Mouse (Mus musculus) heart, postnatal 0 days (tissue): Measurements from ENCODE around the gene Igf1r. TPM values are rescaled to one million over a fixed set of nuclear protein-coding genes. Genes with fewer than 3 reads are reported as not detected.
A peak's percentile ranks its signal among the peaks of the same experiment; 100 is the strongest.

ENCODE experiments used
- ATAC-seq: fragments of 200-750 bp; cut with Nextera tagmentation; 2 replicates; pipeline ENCODE4 v1.8.0; 2017; ENCODE audit warnings: low read depth, moderate number of reproducible peaks, moderate library complexity; ENCODE audit not compliant: insufficient read depth
- DNase-seq: peaks from one replicate; pipeline ENCODE4 v3.0.0-alpha.2; 2016; ENCODE audit warnings: low spot score
- H3K27ac ChIP-seq: fragments of 300-500 bp; sonication (generic); 2 replicates; pipeline ENCODE4 v1.5.1; 2014; ENCODE audit warnings: low read depth, mild to moderate bottlenecking
- H3K27me3 ChIP-seq: fragments of 300-500 bp; sonication (generic); 2 replicates; pipeline ENCODE4 v1.6.1; 2014; ENCODE audit warnings: low read length, mixed read lengths; ENCODE audit not compliant: control insufficient read depth, insufficient read depth
- H3K36me3 ChIP-seq: fragments of 300-500 bp; sonication (generic); replicated peaks from 2 replicates; pipeline ENCODE4 v1.6.1; 2014; ENCODE audit warnings: low read length, mixed read lengths; ENCODE audit not compliant: control insufficient read depth, insufficient read depth
- H3K4me1 ChIP-seq: fragments of 300-500 bp; sonication (generic); 2 replicates; pipeline ENCODE4 v1.6.1; 2014; ENCODE audit warnings: antibody characterized with exemption; ENCODE audit not compliant: control insufficient read depth, insufficient read depth
- H3K4me2 ChIP-seq: fragments of 300-500 bp; sonication (generic); 2 replicates; pipeline ENCODE4 v1.6.1; 2014; ENCODE audit warnings: low read depth, mild to moderate bottlenecking, low read length, moderate library complexity
- H3K4me3 ChIP-seq: fragments of 300-500 bp; sonication (generic); 2 replicates; pipeline ENCODE4 v1.5.1; 2014; ENCODE audit warnings: low read depth, low read length
- H3K9ac ChIP-seq: fragments of 300-500 bp; sonication (generic); replicated peaks from 2 replicates; pipeline ENCODE4 v1.6.1; 2014; ENCODE audit warnings: low read depth, low read length, mixed read lengths
- H3K9me3 ChIP-seq: fragments of 300-500 bp; sonication (generic); replicated peaks from 2 replicates; pipeline ENCODE4 v1.6.1; 2016; ENCODE audit warnings: low read length; ENCODE audit not compliant: control insufficient read depth
- CTCF ChIP-seq: IDR thresholded peaks from 2 replicates; pipeline ENCODE4 v1.5.1; 2016; ENCODE audit warnings: antibody characterized with exemption, control low read depth, low read depth
- EP300 ChIP-seq: IDR thresholded peaks from 2 replicates; pipeline ENCODE4 v1.6.1; 2016; ENCODE audit warnings: antibody characterized with exemption, low read depth
- WGBS: fragments of 180-500 bp; shearing (Covaris S2); extraction: QIAGEN DNeasy Blood & Tissue Kit; methylation state at CpG from one replicate; pipeline ENCODE4 v1.1.7; 2014; 5-methylcytosine and 5-hydroxymethylcytosine counted together
- polyA plus RNA-seq: library from polyadenylated mRNA; unstranded; fragments of >200 nt; fragmentation: Nextera tagmentation; extraction: Ambion mirVana; gene quantifications from 2 replicates; pipeline ENCODE4 v1.2.1, GENCODE M21; 2015
- total RNA-seq: library from RNA; depleted of rRNA; stranded (reverse); fragments of >200 nt; gene quantifications from 2 replicates; pipeline ENCODE4 v1.2.3, GENCODE M21; 2014; ENCODE audit warnings: low replicate concordance

Gene Igf1r
- total and polyA plus RNA-seq, 2 experiments from 2014 or later, result 8.8 to 41.8 TPM

DNA sequence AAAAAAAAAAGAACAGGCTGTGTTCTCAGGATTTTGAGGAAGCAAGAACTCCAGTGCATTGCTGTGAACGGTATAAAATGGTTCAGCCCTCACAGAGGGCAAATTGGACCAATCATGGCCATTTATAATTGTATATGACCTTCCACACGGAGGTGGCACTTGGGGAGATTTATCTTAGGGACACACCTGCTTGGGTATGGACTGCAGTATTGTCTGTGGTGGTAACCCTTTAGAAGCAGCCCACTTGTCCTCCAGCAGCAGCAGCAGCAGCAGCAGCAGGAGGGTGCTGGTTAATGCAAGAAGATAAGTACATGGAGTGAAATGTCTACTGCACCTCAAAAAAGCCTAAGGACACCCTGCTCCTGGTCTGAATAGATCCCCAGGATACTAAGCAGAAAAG lies 86.9 kb downstream of the Igf1r start:
- TF ChIP-seq EP300, result no peak
- no peak for TF ChIP-seq CTCF
- ATAC-seq (no peak), DNase-seq (no peak)
- Histone ChIP-seq H3K27ac (no peak overlapping the region), H3K9ac (no peak overlapping the region), H3K4me1 (0 out of 2 replicates have a peak, but pooled peaks cover 3% of the 10 kb centered on the region), H3K4me3 (no peak overlapping the region), H3K4me2 (no peak overlapping the region), H3K9me3 (no peaks in the 10 kb centered on the region), H3K27me3 (no peaks in the 10 kb centered on the region), H3K36me3 (0 out of 2 replicates have a peak, but pooled peaks cover 5% of the 10 kb centered on the region)
- WGBS, result 55% methylated on average over 2 of the region's 2 CpGs

DNA sequence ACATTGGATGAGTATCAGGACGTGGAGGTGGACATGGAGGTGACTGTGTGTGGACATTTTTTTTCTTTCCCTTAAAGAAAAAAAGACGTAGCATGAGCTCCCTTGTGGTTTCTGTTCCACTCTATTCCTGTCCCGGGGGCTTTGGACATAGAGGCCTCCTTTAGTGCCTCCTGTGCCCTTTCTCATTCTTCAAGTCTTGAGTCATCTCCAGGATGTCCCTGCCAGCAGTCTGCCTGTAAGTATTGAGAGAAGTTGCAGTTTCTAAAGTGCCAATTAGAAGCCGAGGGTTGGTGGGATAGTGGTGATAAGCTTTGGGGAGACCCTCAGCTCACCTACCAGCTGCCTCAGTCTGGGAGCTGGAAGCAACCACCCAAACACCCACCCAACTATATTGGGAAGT lies 92.0 kb downstream of the Igf1r start:
- Histone ChIP-seq H3K4me2 (no peak overlapping the region), H3K36me3 (0 out of 2 replicates have a peak, but pooled peaks cover 5% of the 10 kb centered on the region), H3K27ac (no peak overlapping the region), H3K9ac (no peak overlapping the region), H3K9me3 (no peaks in the 10 kb centered on the region), H3K27me3 (no peaks in the 10 kb centered on the region), H3K4me1 (peaks cover 9% of the 10 kb centered on the region), H3K4me3 (no peak overlapping the region)
- WGBS, result 44% methylated on average over 4 of the region's 4 CpGs
- TF ChIP-seq EP300 (no peak), CTCF (no peak)
- DNase-seq (no peak), ATAC-seq (no peak)

DNA sequence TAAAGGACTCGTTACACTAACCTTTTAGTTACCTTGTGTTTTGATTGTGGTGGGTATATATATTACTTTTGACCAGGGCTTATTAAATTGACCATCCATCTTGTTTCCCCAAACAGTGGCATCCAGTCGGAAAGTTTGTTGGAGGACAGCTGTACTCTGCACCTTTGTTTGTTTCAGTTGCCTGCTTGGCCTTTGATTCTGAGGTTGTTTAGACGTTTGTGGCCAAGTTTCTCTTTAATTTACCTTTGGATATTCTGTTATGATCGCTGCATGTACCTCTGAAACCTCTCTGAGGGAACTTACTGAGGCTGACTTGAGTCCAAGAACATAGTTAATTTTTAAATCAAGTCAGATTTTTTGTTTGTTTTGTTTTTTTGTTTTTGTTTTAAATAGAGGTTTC lies 94.5 kb downstream of the Igf1r start:
- Histone ChIP-seq H3K27ac (no peak overlapping the region), H3K9ac (no peak overlapping the region), H3K9me3 (no peaks in the 10 kb centered on the region), H3K4me1 (peaks cover 13% of the 10 kb centered on the region), H3K36me3 (0 out of 2 replicates have a peak, but pooled peaks cover 3% of the 10 kb centered on the region), H3K4me3 (no peak overlapping the region), H3K4me2 (no peak overlapping the region), H3K27me3 (no peaks in the 10 kb centered on the region)
- TF ChIP-seq CTCF, result no peak
- TF ChIP-seq EP300, result no peak
- no peak for ATAC-seq
- no peak for DNase-seq
- WGBS, result 84% methylated on average over 4 of the region's 4 CpGs

DNA sequence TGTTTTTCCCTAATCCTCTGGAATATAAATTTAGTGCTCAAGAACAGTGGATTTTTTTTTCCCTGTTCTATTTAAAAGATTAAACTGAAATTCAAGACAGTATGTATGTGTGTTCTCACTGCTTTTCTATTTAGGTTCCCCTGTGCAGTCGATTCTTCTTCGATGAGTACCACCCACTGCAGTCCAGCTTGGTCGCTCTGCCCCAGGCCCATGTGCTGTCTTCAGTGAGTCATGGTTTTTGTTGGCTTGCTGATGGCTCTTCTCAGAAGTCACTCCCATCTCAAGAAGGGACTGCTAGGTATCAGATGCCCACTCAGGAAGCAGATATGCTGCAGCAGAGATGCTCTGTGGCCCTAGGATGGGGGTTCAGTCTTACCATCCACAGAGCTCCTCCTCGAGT lies 95.9 kb downstream of the Igf1r start:
- H3K4me2 ChIP-seq, result no peak overlapping the region
- no peaks in the 10 kb centered on the region for H3K9me3 ChIP-seq
- WGBS, result 81% methylated on average over 4 of the region's 4 CpGs
- no peak overlapping the region for H3K27ac ChIP-seq
- DNase-seq (no peak), ATAC-seq (no peak)
- H3K4me3 ChIP-seq, result no peak overlapping the region
- H3K9ac ChIP-seq, result no peak overlapping the region
- no peaks in the 10 kb centered on the region for H3K27me3 ChIP-seq
- TF ChIP-seq EP300 (no peak), CTCF (no peak)
- peaks cover 13% of the 10 kb centered on the region for H3K4me1 ChIP-seq
- H3K36me3 ChIP-seq, result no peaks in the 10 kb centered on the region

DNA sequence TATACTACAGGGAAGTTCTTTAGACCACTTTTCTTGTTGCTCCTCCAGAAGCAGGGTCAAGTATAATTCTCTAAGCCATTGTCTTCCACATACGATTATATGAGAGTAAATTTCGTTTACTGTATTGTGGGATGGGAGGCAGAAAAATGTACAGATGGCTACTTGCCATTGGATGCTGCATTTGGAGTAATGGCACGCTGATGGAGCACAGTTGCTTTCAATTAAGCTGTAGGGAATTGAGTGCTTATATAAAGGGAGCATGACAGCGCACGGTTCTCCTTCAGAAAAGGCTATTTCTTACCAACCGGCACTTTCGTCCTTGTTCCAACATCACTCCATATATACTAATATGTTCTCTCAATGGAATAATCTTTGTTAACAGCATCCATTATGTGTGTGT lies 96.4 kb downstream of the Igf1r start:
- TF ChIP-seq CTCF (no peak), EP300 (no peak)
- DNase-seq, result no peak
- WGBS, result 88% methylated on average over 7 of the region's 7 CpGs
- Histone ChIP-seq H3K4me1 (peaks cover 14% of the 10 kb centered on the region), H3K4me2 (no peak overlapping the region), H3K36me3 (no peaks in the 10 kb centered on the region), H3K27ac (0 out of 2 replicates have a peak overlapping the region, but pooled peaks have one; percentile 3), H3K27me3 (no peaks in the 10 kb centered on the region), H3K9me3 (no peaks in the 10 kb centered on the region), H3K4me3 (no peak overlapping the region), H3K9ac (no peak overlapping the region)
- no peak for ATAC-seq

DNA sequence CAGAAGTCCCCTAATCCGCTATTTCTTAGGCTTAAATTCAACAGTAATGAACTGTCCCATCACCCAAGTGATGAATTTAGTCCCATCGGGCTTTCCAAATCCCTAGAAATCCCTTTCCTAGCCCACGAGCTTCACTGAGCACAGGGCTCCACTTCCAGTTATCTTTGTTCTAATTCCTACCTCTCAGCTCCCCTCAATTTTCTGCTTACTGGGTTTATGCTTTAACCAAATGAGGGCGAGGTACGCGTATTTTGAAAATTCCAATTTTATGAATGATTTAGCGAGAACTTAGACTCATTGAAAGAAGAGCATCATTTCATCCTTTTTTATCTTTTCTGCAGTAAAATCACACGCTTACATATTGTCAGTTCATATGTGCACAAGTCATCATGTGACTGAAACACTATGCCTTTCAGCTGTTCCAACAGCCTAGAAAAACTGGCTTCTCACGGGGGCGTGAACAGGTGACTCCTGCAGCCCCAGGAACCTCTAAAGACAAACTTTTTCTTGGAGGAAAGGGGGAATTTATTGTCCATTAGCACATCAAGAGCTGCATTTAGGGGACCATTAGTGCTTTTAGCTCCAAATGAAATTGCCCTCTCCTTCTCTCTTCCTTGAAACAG lies 100.5 kb downstream of the Igf1r start:
- no peaks in the 10 kb centered on the region for H3K36me3 ChIP-seq
- H3K9ac ChIP-seq, result no peak overlapping the region
- TF ChIP-seq EP300, result no peak
- no peak for TF ChIP-seq CTCF
- H3K9me3 ChIP-seq, result no peaks in the 10 kb centered on the region
- no peak overlapping the region for H3K27ac ChIP-seq
- H3K4me1 ChIP-seq, result peaks cover 30% of the 10 kb centered on the region
- no peak overlapping the region for H3K4me2 ChIP-seq
- ATAC-seq, result no peak
- no peaks in the 10 kb centered on the region for H3K27me3 ChIP-seq
- no peak overlapping the region for H3K4me3 ChIP-seq
- 88% methylated on average over 10 of the region's 10 CpGs for WGBS
- DNase-seq, result no peak
